ENCODE assay signal across 14 mouse cellular contexts in genomic region chr14:54706589-54707320, GRCm38 (mm10). TPM values are rescaled to one million over a fixed set of nuclear protein-coding genes. Genes with fewer than 3 reads are reported as not detected.
DNase-seq lines count a peak whose midpoint lies in the region; ATAC-seq lines count a peak whose summit lies in the region.
"Had no signal": no experiment of that assay in that cellular context is flagged by ENCODE, and none has a peak within 500 bp of the region (broad histone marks: within the 10 kb centered on the region; RNA-seq: fewer than 3 reads in every experiment).

No protein-coding gene starts in this region.

- H3K36me3 ChIP-seq in heart, embryonic 13.5 days, result no peaks in the 10 kb centered on the region
- no peaks in the 10 kb centered on the region for H3K36me3 ChIP-seq in liver, embryonic 13.5 days
- no peaks in the 10 kb centered on the region for H3K36me3 ChIP-seq in forebrain, embryonic 12.5 days (replicated peaks)

- WGBS in heart, embryonic 13.5 days, result 26% methylated on average over 17 of the region's 17 CpGs
- 13% methylated on average over 17 of the region's 17 CpGs for WGBS in liver, embryonic 13.5 days (ENCODE audit: insufficient replicate concordance)
- 57% methylated on average over 17 of the region's 17 CpGs for WGBS in forebrain, embryonic 12.5 days

- H3K4me2 ChIP-seq in heart, embryonic 13.5 days, result peak overlapping the region; percentile 43
- peak overlapping the region; percentile 48; the same call in 1 of the 2 replicates for H3K4me2 ChIP-seq in liver, embryonic 13.5 days
- H3K4me2 ChIP-seq in forebrain, embryonic 12.5 days, result no peak overlapping the region
- H3K4me2 ChIP-seq: lung, embryonic 14.5 days had no signal

- no peak for ATAC-seq in heart, embryonic 13.5 days (ENCODE audit: extremely low read depth, insufficient number of reproducible peaks, low FRiP score, low TSS enrichment)
- no peak for ATAC-seq in liver, embryonic 13.5 days (ENCODE audit: low read depth)
- no peak for ATAC-seq in forebrain, embryonic 12.5 days (ENCODE audit: low FRiP score)
- ATAC-seq: hindbrain, postnatal 0 days had no signal

- H3K9ac ChIP-seq in heart, embryonic 13.5 days, result peak overlapping the region; percentile 57
- H3K9ac ChIP-seq in liver, embryonic 13.5 days, result no peak overlapping the region; the same call in 1 of the 2 replicates
- no peak overlapping the region for H3K9ac ChIP-seq in forebrain, embryonic 12.5 days
- H3K9ac ChIP-seq: lung, embryonic 14.5 days had no signal

- DNase-seq in heart, postnatal 36 days, result no peak
- DNase-seq in 416B (ENCODE audit: low read depth) (peak; percentile 91), MN1 (ENCODE audit: low spot score) (no peak)
- DNase-seq in embryo, embryonic 10.5 days (ENCODE audit: low spot score), result peak; percentile 3
- DNase-seq in liver, embryonic 13.5 days, result peak; percentile 22
- DNase-seq in gastrocnemius, adult 18-20 months (ENCODE audit: low spot score), result no peak
- DNase-seq: cerebellum, postnatal 14 days; gastrocnemius, adult 2 months; kidney, postnatal 25 days; lung, embryonic 14.5 days had no signal

- peak overlapping the region; percentile 62 for H3K27ac ChIP-seq in heart, embryonic 13.5 days (replicated peaks)
- no peak overlapping the region for H3K27ac ChIP-seq in liver, embryonic 13.5 days
- H3K27ac ChIP-seq in forebrain, embryonic 12.5 days, result no peak overlapping the region
- H3K27ac ChIP-seq: gastrocnemius, adult 2 months; hindbrain, postnatal 0 days had no signal

- peaks cover 35% of the 10 kb centered on the region; the same call in 1 of the 2 replicates for H3K27me3 ChIP-seq in heart, embryonic 13.5 days (replicated peaks)
- H3K27me3 ChIP-seq in liver, embryonic 13.5 days, result peaks cover 87% of the 10 kb centered on the region
- 0 out of 2 replicates have a peak, but pooled peaks cover 4% of the 10 kb centered on the region for H3K27me3 ChIP-seq in forebrain, embryonic 12.5 days
- H3K27me3 ChIP-seq: CH12.LX had no signal

- intact Hi-C loops in heart, postnatal 36 days (cut with DNase I), result no loop called here

- peaks cover 25% of the 10 kb centered on the region for H3K4me1 ChIP-seq in heart, embryonic 13.5 days
- peaks cover 33% of the 10 kb centered on the region for H3K4me1 ChIP-seq in liver, embryonic 13.5 days (replicated peaks)
- no peaks in the 10 kb centered on the region for H3K4me1 ChIP-seq in forebrain, embryonic 12.5 days

- no peaks in the 10 kb centered on the region for H3K9me3 ChIP-seq in heart, embryonic 13.5 days
- H3K9me3 ChIP-seq in liver, embryonic 13.5 days (replicated peaks), result no peaks in the 10 kb centered on the region
- H3K9me3 ChIP-seq in forebrain, embryonic 12.5 days, result no peaks in the 10 kb centered on the region

- H3K4me3 ChIP-seq in heart, embryonic 13.5 days, result no peak overlapping the region
- no peak overlapping the region for H3K4me3 ChIP-seq in liver, embryonic 13.5 days (replicated peaks)
- H3K4me3 ChIP-seq in forebrain, embryonic 12.5 days (replicated peaks), result no peak overlapping the region
- H3K4me3 ChIP-seq: gastrocnemius, adult 2 months had no signal

RNA-seq across cellular contexts. Expression of gene Cebpe, which starts 5.2 kb away (rescaled TPM):
- 0.11 TPM in 1 of 2 replicates, not detected in the other for polyA plus RNA-seq in heart, embryonic 13.5 days (2015; fragmentation: Nextera tagmentation; extraction: Ambion mirVana)
- not detected for total RNA-seq in heart, postnatal 36 days (2021)
- polyA plus RNA-seq in liver, embryonic 13.5 days (2015; fragmentation: Nextera tagmentation; extraction: Ambion mirVana), result 3.4 and 3.5 TPM in 2 replicates
- not detected for total RNA-seq in gastrocnemius, adult 18-20 months (2021)
- not detected in 2 replicates for polyA plus RNA-seq in forebrain, embryonic 12.5 days (2016; fragmentation: Nextera tagmentation; extraction: Ambion mirVana)
- total RNA-seq: gastrocnemius, adult 2 months; hindbrain, postnatal 0 days had no signal
- polyA plus RNA-seq: hindbrain, postnatal 0 days; lung, embryonic 14.5 days had no signal

RNA-seq across cellular contexts. Expression of gene Gm29776, which starts 8.1 kb away (rescaled TPM):
- polyA plus RNA-seq in heart, embryonic 13.5 days (2015; fragmentation: Nextera tagmentation; extraction: Ambion mirVana), result 0.16 and 0.18 TPM in 2 replicates
- total RNA-seq in heart, postnatal 36 days (2021), result not detected
- 0.03 and 0.05 TPM in 2 replicates for polyA plus RNA-seq in liver, embryonic 13.5 days (2015; fragmentation: Nextera tagmentation; extraction: Ambion mirVana)
- not detected for total RNA-seq in gastrocnemius, adult 18-20 months (2021)
- polyA plus RNA-seq in forebrain, embryonic 12.5 days (2016; fragmentation: Nextera tagmentation; extraction: Ambion mirVana), result not detected in 2 replicates
- total RNA-seq: CH12.LX; gastrocnemius, adult 2 months had no signal

RNA-seq across cellular contexts. Expression of gene Acin1, which starts 20.0 kb away (rescaled TPM):
- polyA plus RNA-seq in heart, embryonic 13.5 days (2015; fragmentation: Nextera tagmentation; extraction: Ambion mirVana), result 81.2 and 85.3 TPM in 2 replicates
- 10 to 100 TPM; 72.2 to 80.2 TPM for total RNA-seq in heart, postnatal 36 days (2021)
- polyA plus RNA-seq in liver, embryonic 13.5 days (2015; fragmentation: Nextera tagmentation; extraction: Ambion mirVana), result 62.5 and 68.7 TPM in 2 replicates
- 10 to 100 TPM; 62.6 to 72.6 TPM for total RNA-seq in gastrocnemius, adult 18-20 months (2021)
- 188 and 190 TPM in 2 replicates for polyA plus RNA-seq in forebrain, embryonic 12.5 days (2016; fragmentation: Nextera tagmentation; extraction: Ambion mirVana)

RNA-seq across cellular contexts. Expression of gene 1700123O20Rik, which starts 20.7 kb away (rescaled TPM):
- polyA plus RNA-seq in heart, embryonic 13.5 days (2015; fragmentation: Nextera tagmentation; extraction: Ambion mirVana), result 48.1 and 49.2 TPM in 2 replicates
- total RNA-seq in heart, postnatal 36 days (2021), result 10 to 100 TPM; 14.5 to 16.1 TPM
- polyA plus RNA-seq in liver, embryonic 13.5 days (2015; fragmentation: Nextera tagmentation; extraction: Ambion mirVana), result 46.3 and 51.6 TPM in 2 replicates
- total RNA-seq in gastrocnemius, adult 18-20 months (2021), result 10 to 100 TPM in 1 of 2 experiments, 1 to 10 TPM in 1; 7.8 to 10.6 TPM
- polyA plus RNA-seq in forebrain, embryonic 12.5 days (2016; fragmentation: Nextera tagmentation; extraction: Ambion mirVana), result 87.5 and 89.7 TPM in 2 replicates

Comparison
In these comparisons a context has a peak if more than half of its experiments do, and no peak if none do; other contexts are left out.
1. DNase-seq: peak in 416B (single experiment), embryo, embryonic 10.5 days (single experiment) and liver, embryonic 13.5 days (single experiment); none in heart, postnatal 36 days (0 of 2), gastrocnemius, adult 18-20 months (single experiment) and MN1 (single experiment).